Mouse (Mus musculus) mouse trophoblast stem cell (cell line): ENCODE data around the gene Olr1.

Experiments
- in situ Hi-C, 2 experiments: fragments of 300-500 bp; cut with MseI, MboI; formaldehyde crosslinking; loops; 2 replicates in 1 of 2; 3 replicates in 1 of 2; pipeline ENCODE4 v1.15.1; 2025

Gene Olr1

GRCm38 (mm10) chr6:129507024-129507423 is at the start of gene Olr1:
Gene Olr1 (minus strand): TSS chr6:129507165.
- in situ Hi-C loops, result no loop called here

- in situ Hi-C loops, result loop anchor here in 1 of 2 experiments (25.0 kb wide), 1 partner anchor 711 kb away; the partner anchor contains the start of genes Gm44511 and Klrb1b
These were observed 41.0 kb upstream of the Olr1 start for GRCm38 (mm10) chr6:129548009-129548408.

GRCm38 (mm10) chr6:129547277-129547676 is 40.3 kb upstream of the Olr1 start:
- in situ Hi-C loops, result loop anchor here in 1 of 2 experiments (25.0 kb wide), 1 partner anchor 710 kb away; the partner anchor contains the start of genes Gm44511 and Klrb1b

- in situ Hi-C loops, result loop anchor here in 1 of 2 experiments (25.0 kb wide), 1 partner anchor 707 kb away; the partner anchor contains the start of genes Gm44511 and Klrb1b
These were observed 37.0 kb upstream of the Olr1 start for GRCm38 (mm10) chr6:129543709-129544606.

GRCm38 (mm10) chr6:129542540-129542939 is 35.6 kb upstream of the Olr1 start:
- in situ Hi-C loops, result loop anchor here in 1 of 2 experiments (25.0 kb wide), 1 partner anchor 705 kb away; the partner anchor contains the start of genes Gm44511 and Klrb1b

- in situ Hi-C loops, result loop anchor here in 1 of 2 experiments (25.0 kb wide), 1 partner anchor 705 kb away; the partner anchor contains the start of genes Gm44511 and Klrb1b
These were observed 35.0 kb upstream of the Olr1 start for GRCm38 (mm10) chr6:129541931-129542330.

- in situ Hi-C loops, result loop anchor here in 1 of 2 experiments (25.0 kb wide), 1 partner anchor 701 kb away; the partner anchor contains the start of genes Gm44511 and Klrb1b
These were observed 31.6 kb upstream of the Olr1 start for GRCm38 (mm10) chr6:129538555-129538954.

GRCm38 (mm10) chr6:129535723-129536122 is 28.8 kb upstream of the Olr1 start:
- in situ Hi-C loops, result loop anchor here in 1 of 2 experiments (25.0 kb wide), 1 partner anchor 698 kb away; the partner anchor contains the start of genes Gm44511 and Klrb1b

- in situ Hi-C loops, result loop anchor here in 1 of 2 experiments (25.0 kb wide), 1 partner anchor 697 kb away; the partner anchor contains the start of genes Gm44511 and Klrb1b
These were observed 27.7 kb upstream of the Olr1 start for GRCm38 (mm10) chr6:129534627-129535190.

GRCm38 (mm10) chr6:129534057-129534456 is 27.1 kb upstream of the Olr1 start:
- in situ Hi-C loops, result loop anchor here in 1 of 2 experiments (25.0 kb wide), 1 partner anchor 697 kb away; the partner anchor contains the start of genes Gm44511 and Klrb1b

- in situ Hi-C loops, result loop anchor here in 1 of 2 experiments (25.0 kb wide), 1 partner anchor 696 kb away; the partner anchor contains the start of genes Gm44511 and Klrb1b
These were observed 26.2 kb upstream of the Olr1 start, which contains the start of gene Gabarapl1 for GRCm38 (mm10) chr6:129532942-129533860. Gene Gabarapl1 (plus strand): TSS chr6:129533160.

GRCm38 (mm10) chr6:129532556-129532941 is 25.6 kb upstream of the Olr1 start:
- in situ Hi-C loops, result loop anchor here in 1 of 2 experiments (25.0 kb wide), 1 partner anchor 695 kb away; the partner anchor contains the start of genes Gm44511 and Klrb1b

GRCm38 (mm10) chr6:129530261-129530660 is 23.3 kb upstream of the Olr1 start:
- in situ Hi-C loops, result loop anchor here in 1 of 2 experiments (25.0 kb wide), 1 partner anchor 693 kb away; the partner anchor contains the start of genes Gm44511 and Klrb1b

- in situ Hi-C loops, result loop anchor here in 1 of 2 experiments (25.0 kb wide), 1 partner anchor 692 kb away; the partner anchor contains the start of genes Gm44511 and Klrb1b
These were observed 22.6 kb upstream of the Olr1 start for GRCm38 (mm10) chr6:129529605-129530004.

- in situ Hi-C loops, result loop anchor here in 1 of 2 experiments (25.0 kb wide), 1 partner anchor 690 kb away; the partner anchor contains the start of genes Gm44511 and Klrb1b
These were observed 20.5 kb upstream of the Olr1 start for GRCm38 (mm10) chr6:129527416-129527815.

- in situ Hi-C loops, result loop anchor here in 1 of 2 experiments (25.0 kb wide), 1 partner anchor 689 kb away; the partner anchor contains the start of genes Gm44511 and Klrb1b
These were observed 19.1 kb upstream of the Olr1 start for GRCm38 (mm10) chr6:129526069-129526468.

- in situ Hi-C loops, result no loop called here
These were observed 10.9 kb upstream of the Olr1 start for GRCm38 (mm10) chr6:129517752-129518408.

- in situ Hi-C loops, result no loop called here
These were observed 9.4 kb upstream of the Olr1 start for GRCm38 (mm10) chr6:129516388-129516787.

GRCm38 (mm10) chr6:129515068-129515467 is 8.1 kb upstream of the Olr1 start:
- in situ Hi-C loops, result no loop called here
